Mouse (Mus musculus) ovary, adult 2 months (tissue): ENCODE measurements around the gene Aldh1a2. TPM values are rescaled to one million over a fixed set of nuclear protein-coding genes. Genes with fewer than 3 reads are reported as not detected.

Experiments
- polyA plus RNA-seq: library from polyadenylated mRNA; depleted of rRNA; stranded (reverse); fragments of >200 nt; gene quantifications from 2 replicates; pipeline ENCODE4 v1.2.3, GENCODE M21; 2012; rRNA removed

The Aldh1a2 gene
- 26.1 and 27.1 TPM in 2 replicates for polyA plus RNA-seq

DNA sequence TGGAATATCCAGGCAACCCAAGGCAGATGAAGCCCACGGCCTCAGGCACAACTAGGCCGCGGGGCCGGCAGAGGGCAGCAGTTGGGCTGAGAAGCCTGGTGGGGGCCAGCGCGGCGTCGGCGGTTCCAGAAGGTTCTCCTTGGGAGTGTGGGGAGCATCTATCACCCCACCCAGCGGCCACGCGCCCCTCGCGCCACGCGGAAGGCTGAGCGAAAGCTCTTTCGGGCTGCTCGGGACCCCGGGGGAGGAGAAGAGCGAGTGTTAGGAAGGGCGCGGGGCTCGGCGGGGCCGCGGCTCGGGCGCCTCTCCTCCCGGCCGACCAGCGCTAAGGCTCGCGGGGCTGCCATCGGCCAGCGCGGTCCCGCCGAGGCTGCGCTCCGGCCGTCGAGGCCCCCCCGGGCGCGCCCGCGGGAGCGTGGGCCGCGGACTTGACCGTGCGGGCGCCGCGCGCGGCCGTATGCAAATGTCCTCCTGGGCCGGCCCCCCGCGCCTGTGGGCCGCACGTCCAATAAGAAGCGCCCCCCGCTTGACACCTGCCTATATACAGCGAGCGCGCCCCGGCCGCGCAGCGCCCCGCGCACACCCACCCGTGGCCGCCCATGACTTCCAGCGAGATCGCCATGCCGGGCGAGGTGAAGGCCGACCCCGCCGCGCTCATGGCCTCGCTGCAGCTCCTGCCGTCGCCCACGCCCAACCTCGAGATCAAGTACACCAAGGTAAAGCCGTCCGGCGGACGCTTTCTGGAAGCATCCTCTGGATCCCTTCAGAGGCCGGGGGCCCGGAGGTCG is at the start of gene Aldh1a2:
Gene Aldh1a2 (plus strand): TSS at position 542 of the 788 bp plus-strand sequence.

DNA sequence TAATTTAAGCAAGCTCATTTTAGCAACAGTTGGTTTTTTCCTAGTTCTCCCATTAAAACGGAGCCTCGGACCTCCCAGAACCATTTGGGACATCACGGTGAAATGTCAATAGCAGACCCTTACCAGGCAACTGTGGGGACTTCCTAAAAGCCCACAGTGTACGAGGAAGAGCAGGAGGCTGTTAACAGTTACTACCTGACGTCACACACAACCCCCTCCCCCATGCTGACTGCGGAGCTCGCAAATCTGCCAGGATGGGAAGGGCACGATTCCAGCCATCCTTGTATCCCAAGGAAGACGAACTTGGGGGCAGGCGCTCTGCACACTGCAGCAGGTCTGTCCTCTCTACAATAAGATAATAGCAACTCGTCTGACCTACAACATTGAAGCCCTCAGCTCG is 47.1 kb upstream of the Aldh1a2 start, which contains the start of gene Aqp9:
Gene Aqp9 (minus strand): TSS at position 172 of the 400 bp plus-strand sequence.

Other genes starting within 250 kb of the Aldh1a2 start
- 0.09 and 0.18 TPM in 2 replicates for gene Aqp9, start 47.1 kb upstream of the Aldh1a2 start, polyA plus RNA-seq